Mouse (Mus musculus) myocyte (in vitro differentiated cells): ENCODE results near the gene Tnni2.

ENCODE experiments used
- POLR2A ChIP-seq: IDR thresholded peaks from one replicate; pipeline ENCODE4 v1.6.1; 2011; ENCODE audit warnings: low read depth, mild to moderate bottlenecking, control low read depth, moderate library complexity; ENCODE audit not compliant: insufficient read length
- USF1 ChIP-seq: IDR thresholded peaks from one replicate; pipeline ENCODE4 v1.6.1; 2011; ENCODE audit warnings: low read depth, mild to moderate bottlenecking, control low read depth, moderate library complexity

- no peak for TF ChIP-seq USF1
- peak; percentile 57 for TF ChIP-seq POLR2A
Observed at GRCm38 (mm10) chr7:142462190-142462589, 20.6 kb downstream of the Tnni2 start.
